Mouse (Mus musculus) fat pad, adult 2 months (tissue): ENCODE results near the gene Dtx3l.
A peak's percentile ranks its signal among the peaks of the same experiment; 100 is the strongest.
"Not testable (repeated sequence)": the region's sequence is repeated elsewhere in the genome, so short reads cannot be mapped to it uniquely, and the experiment has no call there.

Source experiments
- DNase-seq: peaks from one replicate; pipeline ENCODE4 v3.0.0-alpha.2; 2011; ENCODE audit warnings: low read depth, low spot score; ENCODE audit errors: extremely low read depth

Gene Dtx3l

GRCm38 (mm10) chr16:35932179-35933055 lies 6.5 kb downstream of the Dtx3l start:
- peak; percentile 30 for DNase-seq

GRCm38 (mm10) chr16:35924341-35924740 lies 14.6 kb downstream of the Dtx3l start:
- no peak for DNase-seq

- no peak for DNase-seq
Observed at GRCm38 (mm10) chr16:35923546-35924198, 15.3 kb downstream of the Dtx3l start.

- no peak for DNase-seq
Observed at GRCm38 (mm10) chr16:35922301-35922895, 16.6 kb downstream of the Dtx3l start.

- no peak for DNase-seq
Observed at GRCm38 (mm10) chr16:35921676-35922235, 17.2 kb downstream of the Dtx3l start.

- DNase-seq, result no peak
Observed at GRCm38 (mm10) chr16:35918721-35919543, 20.0 kb downstream of the Dtx3l start.

GRCm38 (mm10) chr16:35914301-35914700 lies 24.6 kb downstream of the Dtx3l start:
- DNase-seq, result no peak

GRCm38 (mm10) chr16:35913526-35913925 lies 25.4 kb downstream of the Dtx3l start:
- DNase-seq, result no peak

GRCm38 (mm10) chr16:35911449-35911848 lies 27.5 kb downstream of the Dtx3l start:
- no peak for DNase-seq

GRCm38 (mm10) chr16:35907432-35908201 lies 31.3 kb downstream of the Dtx3l start:
- DNase-seq, result no peak

GRCm38 (mm10) chr16:35906887-35907286 lies 32.1 kb downstream of the Dtx3l start:
- DNase-seq, result no peak

GRCm38 (mm10) chr16:35905819-35906485 lies 33.0 kb downstream of the Dtx3l start:
- no peak for DNase-seq

- peak; percentile 18 for DNase-seq
Observed at GRCm38 (mm10) chr16:35905355-35905754, 33.6 kb downstream of the Dtx3l start.

- no peak for DNase-seq
Observed at GRCm38 (mm10) chr16:35904121-35904736, 34.7 kb downstream of the Dtx3l start.

GRCm38 (mm10) chr16:35903014-35903640 lies 35.8 kb downstream of the Dtx3l start:
- DNase-seq, result no peak

- peak; percentile 87 for DNase-seq
Observed at GRCm38 (mm10) chr16:35900541-35900940, 38.4 kb downstream of the Dtx3l start.

- DNase-seq, result no peak
Observed at GRCm38 (mm10) chr16:35894997-35895396, 44.0 kb downstream of the Dtx3l start.

GRCm38 (mm10) chr16:35891603-35892002 lies 47.3 kb downstream of the Dtx3l start:
- DNase-seq, result not testable (repeated sequence)
